Mouse (Mus musculus): ENCODE data around the gene Wnk4. TPM values are rescaled to one million over a fixed set of nuclear protein-coding genes. Genes with fewer than 3 reads are reported as not detected.

Wnk4 gene
- polyA plus RNA-seq (2016; fragmentation: Nextera tagmentation; extraction: Ambion mirVana): 7.8 and 10.2 TPM in 2 replicates

- Histone ChIP-seq H3K27ac (replicated peaks) (peak within 1 kb of the TSS; percentile 58), H3K9me3 (no peaks in the 10 kb centered on the region), H3K4me2 (replicated peaks) (peak within 1 kb of the TSS; percentile 98), H3K27me3 (peaks cover 52% of the 10 kb centered on the region), H3K4me3 (peak within 1 kb of the TSS; percentile 50), H3K9ac (replicated peaks) (peak within 1 kb of the TSS; percentile 71), H3K4me1 (peaks cover 50% of the 10 kb centered on the region), H3K36me3 (peaks cover 11% of the 10 kb centered on the region; the same call in 1 of the 2 replicates)
- WGBS: 0% methylated on average over 42 of the region's 43 CpGs
- ATAC-seq (ENCODE audit: low FRiP score, low read depth): peak; percentile 80
Observed at GRCm38 (mm10) chr11:101259948-101260825, at the start of gene Wnk4. TSS of gene Wnk4 (plus strand) at chr11:101260567.

- Histone ChIP-seq H3K9me3 (no peaks in the 10 kb centered on the region), H3K4me2 (replicated peaks) (no peak overlapping the region), H3K27me3 (no peaks in the 10 kb centered on the region), H3K27ac (replicated peaks) (no peak overlapping the region), H3K4me1 (no peaks in the 10 kb centered on the region), H3K4me3 (no peak overlapping the region), H3K36me3 (peaks cover 35% of the 10 kb centered on the region), H3K9ac (replicated peaks) (no peak overlapping the region)
- no peak for ATAC-seq (ENCODE audit: low FRiP score, low read depth)
- WGBS: 46% methylated on average over 3 of the region's 3 CpGs
Observed at GRCm38 (mm10) chr11:101211970-101212369, 48.4 kb upstream of the Wnk4 start.

- ATAC-seq (ENCODE audit: low FRiP score, low read depth): no peak
- Histone ChIP-seq H3K9me3 (no peaks in the 10 kb centered on the region), H3K9ac (replicated peaks) (no peak overlapping the region), H3K4me1 (no peaks in the 10 kb centered on the region), H3K27ac (replicated peaks) (no peak overlapping the region), H3K27me3 (no peaks in the 10 kb centered on the region), H3K4me2 (replicated peaks) (no peak overlapping the region), H3K36me3 (peaks cover 17% of the 10 kb centered on the region), H3K4me3 (no peak overlapping the region)
- 93% methylated on average over 5 of the region's 5 CpGs for WGBS
Observed at GRCm38 (mm10) chr11:101216936-101217335, 43.4 kb upstream of the Wnk4 start.

DNA sequence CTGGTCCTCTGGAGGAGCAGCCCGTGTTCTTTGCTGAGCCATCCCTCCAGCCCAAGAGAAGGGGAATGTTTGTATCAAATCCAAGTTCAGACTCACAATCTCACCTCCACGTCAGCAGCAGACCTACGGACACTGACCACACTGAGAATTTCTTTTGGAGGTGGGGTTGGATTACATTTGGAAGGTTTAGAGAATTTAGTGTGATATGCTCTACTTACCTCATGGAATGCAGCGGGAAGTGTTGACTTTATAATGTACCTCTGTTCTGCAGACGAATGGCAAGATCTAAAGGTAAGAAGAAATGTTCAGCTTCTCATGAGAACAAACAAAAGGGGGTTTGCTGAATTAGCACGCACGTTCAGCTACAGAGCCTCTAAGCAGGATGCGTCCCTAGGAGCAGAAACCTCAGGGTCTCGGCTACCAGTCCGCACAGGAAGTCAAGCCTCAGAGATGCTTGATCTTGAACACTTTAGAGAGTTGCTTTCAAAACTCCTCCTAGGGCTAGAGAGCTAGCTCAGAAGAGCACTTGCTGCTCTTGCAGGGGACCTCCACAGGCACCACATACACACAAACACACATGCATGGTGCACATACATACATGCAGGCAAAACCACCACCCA, 41.8 kb upstream of the Wnk4 start:
- H3K9ac ChIP-seq (replicated peaks): no peak overlapping the region
- H3K36me3 ChIP-seq: peaks cover 7% of the 10 kb centered on the region
- 89% methylated on average over 10 of the region's 10 CpGs for WGBS
- H3K4me3 ChIP-seq: no peak overlapping the region
- no peaks in the 10 kb centered on the region for H3K27me3 ChIP-seq
- no peak for ATAC-seq (ENCODE audit: low FRiP score, low read depth)
- H3K4me1 ChIP-seq: no peaks in the 10 kb centered on the region
- no peaks in the 10 kb centered on the region for H3K9me3 ChIP-seq
- no peak overlapping the region for H3K4me2 ChIP-seq (replicated peaks)
- H3K27ac ChIP-seq (replicated peaks): no peak overlapping the region

- Histone ChIP-seq H3K27me3 (peaks cover 5% of the 10 kb centered on the region; the same call in 1 of the 2 replicates), H3K36me3 (no peaks in the 10 kb centered on the region), H3K4me3 (no peak overlapping the region), H3K27ac (replicated peaks) (no peak overlapping the region), H3K4me2 (replicated peaks) (no peak overlapping the region), H3K9ac (replicated peaks) (no peak overlapping the region), H3K4me1 (peaks cover 7% of the 10 kb centered on the region; the same call in 1 of the 2 replicates), H3K9me3 (no peaks in the 10 kb centered on the region)
- ATAC-seq (ENCODE audit: low FRiP score, low read depth): no peak
- WGBS: 72% methylated on average over 2 of the region's 2 CpGs
Observed at GRCm38 (mm10) chr11:101220853-101221252, 39.5 kb upstream of the Wnk4 start.

DNA sequence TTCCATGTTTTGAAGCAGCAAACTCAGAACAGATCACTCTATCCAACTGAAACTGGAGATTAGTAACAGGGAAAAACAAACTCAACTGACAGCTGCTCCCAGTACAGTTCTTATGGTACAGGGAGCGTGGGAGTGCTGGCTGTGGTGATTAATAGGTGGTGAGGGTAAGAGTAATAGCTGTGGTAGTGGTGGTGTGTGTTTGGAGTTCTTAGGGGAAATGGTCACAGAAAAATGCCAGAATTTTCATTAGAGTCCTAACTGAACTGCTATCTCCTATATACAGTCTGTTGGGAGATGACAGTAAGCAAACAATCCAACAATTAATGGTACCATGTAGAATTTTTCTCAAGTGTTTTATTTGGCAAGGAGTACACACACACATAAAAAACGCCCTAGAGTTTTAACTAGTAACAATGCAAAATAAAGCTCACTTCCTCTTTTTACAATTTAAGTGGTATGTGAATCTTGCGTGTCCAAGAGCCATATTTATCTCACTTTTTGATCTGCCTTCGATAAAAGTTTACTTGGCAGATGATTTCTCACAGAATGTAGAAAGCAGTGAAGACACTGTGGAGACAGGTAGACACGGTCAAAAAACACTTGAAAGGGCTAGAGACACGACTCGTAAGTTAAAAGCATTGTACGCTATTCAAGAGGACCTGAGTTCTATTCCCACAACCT, 38.9 kb upstream of the Wnk4 start:
- Histone ChIP-seq H3K27ac (replicated peaks) (no peak overlapping the region), H3K4me1 (peaks cover 10% of the 10 kb centered on the region), H3K4me3 (no peak overlapping the region), H3K27me3 (peaks cover 5% of the 10 kb centered on the region; the same call in 1 of the 2 replicates), H3K4me2 (replicated peaks) (no peak overlapping the region), H3K36me3 (no peaks in the 10 kb centered on the region), H3K9ac (replicated peaks) (no peak overlapping the region), H3K9me3 (no peaks in the 10 kb centered on the region)
- ATAC-seq (ENCODE audit: low FRiP score, low read depth): no peak
- WGBS: 91% methylated on average over 8 of the region's 8 CpGs

GRCm38 (mm10) chr11:101224337-101224736, 36.0 kb upstream of the Wnk4 start:
- Histone ChIP-seq H3K36me3 (no peaks in the 10 kb centered on the region), H3K9ac (replicated peaks) (no peak overlapping the region), H3K4me3 (no peak overlapping the region), H3K4me1 (peaks cover 10% of the 10 kb centered on the region), H3K9me3 (no peaks in the 10 kb centered on the region), H3K4me2 (replicated peaks) (no peak overlapping the region), H3K27me3 (peaks cover 10% of the 10 kb centered on the region; the same call in 1 of the 2 replicates), H3K27ac (replicated peaks) (no peak overlapping the region)
- ATAC-seq (ENCODE audit: low FRiP score, low read depth): no peak
- WGBS: 89% methylated on average over 3 of the region's 3 CpGs

DNA sequence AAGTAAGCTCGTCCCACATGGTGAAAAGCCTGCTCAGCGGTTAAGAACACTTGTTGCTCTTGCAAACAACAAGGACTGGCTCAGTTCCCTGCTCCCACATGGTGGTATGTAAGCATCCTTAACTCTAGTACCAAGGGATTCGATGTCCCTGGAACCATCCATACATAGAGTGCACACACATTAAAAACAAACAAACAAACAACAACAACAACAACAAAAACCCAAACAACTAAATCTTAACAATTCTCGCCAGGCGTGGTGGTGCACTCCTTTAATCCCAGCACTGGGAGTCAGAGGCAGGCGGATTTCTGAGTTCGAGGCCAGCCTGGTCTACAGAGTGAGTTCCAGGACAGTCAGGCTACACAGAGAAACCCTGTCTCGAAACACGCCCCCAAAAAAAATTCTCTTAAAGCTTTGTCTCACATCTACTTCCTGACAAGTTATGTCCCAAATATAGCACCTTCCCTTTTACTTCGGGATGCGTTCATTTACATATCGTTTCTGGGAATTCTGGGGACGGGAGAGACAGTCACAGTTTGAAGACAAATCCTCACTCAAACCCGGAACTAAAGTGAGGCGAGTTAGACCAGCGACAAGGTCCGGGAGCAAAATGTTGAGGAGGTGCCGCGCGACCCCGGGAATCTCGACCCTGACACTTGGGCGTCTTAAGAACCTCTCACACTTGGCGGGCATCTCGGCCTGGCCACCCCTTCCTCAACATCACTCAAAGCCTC, 34.9 kb upstream of the Wnk4 start:
- Histone ChIP-seq H3K4me3 (peak overlapping the region; percentile 84), H3K36me3 (no peaks in the 10 kb centered on the region), H3K27ac (replicated peaks) (0 out of 2 replicates have a peak overlapping the region, but pooled peaks have one; percentile 39), H3K9me3 (no peaks in the 10 kb centered on the region), H3K27me3 (peaks cover 10% of the 10 kb centered on the region; the same call in 1 of the 2 replicates), H3K9ac (replicated peaks) (peak overlapping the region; percentile 84), H3K4me2 (replicated peaks) (peak overlapping the region; percentile 98), H3K4me1 (peaks cover 13% of the 10 kb centered on the region)
- WGBS: 18% methylated on average over 25 of the region's 25 CpGs
- ATAC-seq (ENCODE audit: low FRiP score, low read depth): no peak

- H3K9me3 ChIP-seq: no peaks in the 10 kb centered on the region
- ATAC-seq (ENCODE audit: low FRiP score, low read depth): peak; percentile 91
- H3K4me2 ChIP-seq (replicated peaks): peak within 1 kb of the TSS; percentile 98
- WGBS: under 1% methylated on average over 56 of the region's 56 CpGs
- H3K9ac ChIP-seq (replicated peaks): peak within 1 kb of the TSS; percentile 84
- H3K27ac ChIP-seq (replicated peaks): peak within 1 kb of the TSS; percentile 39; the same call in 1 of the 2 replicates
- no peaks in the 10 kb centered on the region for H3K36me3 ChIP-seq
- H3K27me3 ChIP-seq: peaks cover 15% of the 10 kb centered on the region
- peaks cover 19% of the 10 kb centered on the region for H3K4me1 ChIP-seq
- peak within 1 kb of the TSS; percentile 84 for H3K4me3 ChIP-seq
Observed at GRCm38 (mm10) chr11:101226065-101226701, 34.2 kb upstream of the Wnk4 start, which contains the start of gene Ezh1. TSS of gene Ezh1 (minus strand) at chr11:101226463.

DNA sequence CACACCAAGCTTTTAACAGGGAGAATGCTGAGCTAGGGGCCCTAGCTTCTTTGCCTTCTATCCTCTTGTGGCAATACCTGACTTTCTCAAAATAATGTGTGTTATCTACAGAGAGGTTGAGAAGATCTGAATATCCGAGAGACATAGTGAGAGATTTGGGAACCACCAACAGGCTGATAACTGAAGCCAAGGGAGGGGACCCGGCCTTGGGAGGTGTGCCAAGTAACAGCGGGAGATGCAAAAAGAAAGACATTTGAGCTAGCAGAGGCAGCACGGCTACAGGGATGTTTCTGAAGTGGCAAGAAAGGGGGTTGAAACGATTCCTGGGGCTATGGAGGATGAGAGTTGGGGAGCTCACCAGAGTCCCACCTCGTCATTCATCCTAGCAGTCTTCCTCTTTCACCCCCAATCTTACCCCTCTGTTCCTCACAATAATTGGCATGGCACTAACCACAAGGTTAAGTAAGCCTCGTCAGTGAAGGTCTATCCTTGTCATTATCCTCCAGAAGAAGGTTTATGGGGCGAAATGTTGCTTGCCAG, 30.9 kb upstream of the Wnk4 start:
- no peak overlapping the region for H3K4me2 ChIP-seq (replicated peaks)
- no peak for ATAC-seq (ENCODE audit: low FRiP score, low read depth)
- 23% methylated on average over 8 of the region's 8 CpGs for WGBS
- H3K27ac ChIP-seq (replicated peaks): no peak overlapping the region
- H3K9me3 ChIP-seq: no peaks in the 10 kb centered on the region
- H3K27me3 ChIP-seq: peaks cover 23% of the 10 kb centered on the region
- peaks cover 22% of the 10 kb centered on the region for H3K4me1 ChIP-seq
- no peak overlapping the region for H3K9ac ChIP-seq (replicated peaks)
- H3K36me3 ChIP-seq: no peaks in the 10 kb centered on the region
- H3K4me3 ChIP-seq: no peak overlapping the region

Measured in midbrain, embryonic 12.5 days (tissue).